Mouse (Mus musculus): Measurements from ENCODE around the gene Lmnb2. TPM values are rescaled to one million over a fixed set of nuclear protein-coding genes. Genes with fewer than 3 reads are reported as not detected.

Gene Lmnb2
- polyA plus RNA-seq, 1 experiment from 2014 or later, result 51.6 TPM

DNA sequence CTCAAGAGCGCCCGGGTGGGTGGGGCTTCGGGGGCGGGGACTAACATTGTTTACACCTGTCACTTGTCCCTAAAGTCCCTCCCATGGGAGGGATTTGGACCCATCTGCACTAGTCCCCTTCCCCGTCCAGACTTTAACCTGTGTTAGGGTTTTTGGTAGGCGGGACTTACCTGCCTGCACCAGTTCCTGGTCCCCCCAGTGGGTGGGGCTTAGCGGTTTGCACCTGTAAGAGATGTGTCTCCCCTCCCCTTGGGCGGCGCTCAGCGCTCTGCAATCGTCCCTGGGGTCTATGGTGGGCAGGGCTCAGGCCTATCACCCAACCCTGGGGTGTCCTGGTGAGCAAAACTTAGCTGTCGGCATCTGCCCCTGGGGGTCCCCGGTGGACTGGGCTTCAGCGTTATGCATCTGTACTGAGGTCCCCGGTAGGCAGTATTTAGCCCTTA, 688 bp downstream of the Lmnb2 start:
- no peaks in the 10 kb centered on the region for H3K9me3 ChIP-seq
- H3K4me1 ChIP-seq, result peaks cover 44% of the 10 kb centered on the region
- H3K36me3 ChIP-seq, result peaks cover 16% of the 10 kb centered on the region; the same call in 1 of the 2 replicates
- H3K27ac ChIP-seq, result peak overlapping the region; percentile 55
- ATAC-seq (ENCODE audit: insufficient number of reproducible peaks, low FRiP score, low TSS enrichment, low read depth), result no peak
- H3K4me2 ChIP-seq, result peak overlapping the region; percentile 94
- 2% methylated on average over 15 of the region's 15 CpGs for WGBS
- peak overlapping the region; percentile 68 for H3K9ac ChIP-seq
- H3K4me3 ChIP-seq, result peak overlapping the region; percentile 96
- H3K27me3 ChIP-seq, result no peaks in the 10 kb centered on the region

DNA sequence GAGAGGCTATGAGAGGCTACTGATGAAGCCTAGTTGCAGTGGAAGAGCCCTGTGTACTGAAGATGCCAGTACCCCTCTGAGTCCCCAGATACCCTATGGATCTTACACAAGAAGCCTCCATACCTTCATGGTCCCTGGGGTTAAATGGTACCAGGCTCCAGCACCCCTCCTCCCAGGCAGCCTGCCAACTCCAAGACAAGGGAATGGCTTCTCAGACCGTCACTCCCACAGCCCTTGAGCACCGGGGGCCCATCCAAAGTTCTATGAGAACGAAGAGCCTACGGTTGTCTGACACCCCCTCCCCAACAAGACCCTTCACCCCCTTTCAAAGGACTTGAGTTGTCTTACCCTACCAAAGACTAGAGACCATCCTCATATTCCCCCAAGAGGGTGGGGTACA, 2.3 kb downstream of the Lmnb2 start:
- Histone ChIP-seq H3K36me3 (peaks cover 32% of the 10 kb centered on the region), H3K4me1 (peaks cover 36% of the 10 kb centered on the region), H3K27ac (no peak overlapping the region), H3K4me3 (no peak overlapping the region), H3K4me2 (no peak overlapping the region), H3K27me3 (no peaks in the 10 kb centered on the region), H3K9ac (no peak overlapping the region), H3K9me3 (no peaks in the 10 kb centered on the region)
- ATAC-seq (ENCODE audit: insufficient number of reproducible peaks, low FRiP score, low TSS enrichment, low read depth), result no peak
- WGBS, result 87% methylated on average over 4 of the region's 4 CpGs

DNA sequence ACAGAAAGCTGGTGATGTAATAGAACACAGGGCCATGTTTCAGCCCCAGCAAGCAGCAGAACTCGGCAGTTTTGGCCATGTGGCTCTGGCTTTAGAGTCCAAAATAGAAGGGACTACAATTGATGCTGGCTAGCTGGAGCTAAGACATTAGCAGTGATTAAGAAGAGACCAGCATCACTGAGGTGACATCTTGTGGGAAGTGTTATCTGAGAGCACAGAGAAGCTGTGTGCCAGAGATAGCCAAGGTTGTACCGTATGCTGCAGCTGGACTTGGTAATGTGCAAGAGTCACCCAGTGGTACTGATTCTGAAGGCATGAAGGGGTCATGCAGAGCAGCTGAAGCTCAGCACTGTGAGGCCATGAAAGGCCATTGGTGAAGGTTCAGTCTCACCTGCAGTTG, 2.8 kb downstream of the Lmnb2 start:
- Histone ChIP-seq H3K4me2 (no peak overlapping the region), H3K4me1 (peaks cover 36% of the 10 kb centered on the region), H3K27me3 (no peaks in the 10 kb centered on the region), H3K27ac (no peak overlapping the region), H3K9ac (no peak overlapping the region), H3K9me3 (no peaks in the 10 kb centered on the region), H3K36me3 (peaks cover 37% of the 10 kb centered on the region), H3K4me3 (no peak overlapping the region)
- 75% methylated on average over 2 of the region's 2 CpGs for WGBS
- ATAC-seq (ENCODE audit: insufficient number of reproducible peaks, low FRiP score, low TSS enrichment, low read depth), result no peak

- H3K36me3 ChIP-seq, result peaks cover 47% of the 10 kb centered on the region
- peaks cover 36% of the 10 kb centered on the region for H3K4me1 ChIP-seq
- no peaks in the 10 kb centered on the region for H3K9me3 ChIP-seq
- H3K27ac ChIP-seq, result 0 out of 2 replicates have a peak overlapping the region, but pooled peaks have one; percentile 30
- no peaks in the 10 kb centered on the region for H3K27me3 ChIP-seq
- H3K4me2 ChIP-seq, result no peak overlapping the region
- no peak overlapping the region for H3K9ac ChIP-seq
- H3K4me3 ChIP-seq, result no peak overlapping the region
- no peak for ATAC-seq (ENCODE audit: insufficient number of reproducible peaks, low FRiP score, low TSS enrichment, low read depth)
- WGBS, result 64% methylated on average over 5 of the region's 5 CpGs
Measured at GRCm38 (mm10) chr10:80914253-80914656, 3.8 kb downstream of the Lmnb2 start.

- no peak for ATAC-seq (ENCODE audit: insufficient number of reproducible peaks, low FRiP score, low TSS enrichment, low read depth)
- H3K27me3 ChIP-seq, result no peaks in the 10 kb centered on the region
- H3K36me3 ChIP-seq, result peaks cover 55% of the 10 kb centered on the region
- H3K4me3 ChIP-seq, result no peak overlapping the region
- no peaks in the 10 kb centered on the region for H3K9me3 ChIP-seq
- 86% methylated on average over 7 of the region's 8 CpGs for WGBS
- H3K4me1 ChIP-seq, result peaks cover 34% of the 10 kb centered on the region
- H3K9ac ChIP-seq, result no peak overlapping the region
- H3K27ac ChIP-seq, result 0 out of 2 replicates have a peak overlapping the region, but pooled peaks have one; percentile 30
- H3K4me2 ChIP-seq, result no peak overlapping the region
Measured at GRCm38 (mm10) chr10:80913364-80914011, 4.6 kb downstream of the Lmnb2 start.

DNA sequence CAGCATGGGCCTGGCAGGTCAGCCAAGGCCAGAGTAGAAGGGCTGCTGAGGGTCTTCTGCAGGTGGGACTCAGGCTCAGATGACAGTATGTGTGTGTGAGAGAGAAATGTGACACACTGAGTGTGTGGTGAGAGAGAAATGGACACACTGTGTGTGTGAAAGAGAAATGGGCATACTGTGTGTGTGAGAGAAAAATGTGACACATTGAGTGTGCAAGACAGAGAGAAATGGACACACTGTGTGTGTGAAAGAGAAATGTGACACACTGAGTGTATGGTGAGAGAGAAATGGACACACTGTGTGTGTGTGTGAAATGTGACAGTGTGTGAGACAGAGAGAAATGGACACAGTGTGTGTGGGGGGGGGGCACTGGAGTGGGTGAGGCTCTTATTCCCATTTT, 6.2 kb downstream of the Lmnb2 start:
- H3K4me3 ChIP-seq, result no peak overlapping the region
- ATAC-seq (ENCODE audit: insufficient number of reproducible peaks, low FRiP score, low TSS enrichment, low read depth), result 0 out of 2 replicates have a peak, but pooled peaks have one; percentile 17
- H3K9me3 ChIP-seq, result no peaks in the 10 kb centered on the region
- H3K36me3 ChIP-seq, result peaks cover 70% of the 10 kb centered on the region
- H3K27me3 ChIP-seq, result no peaks in the 10 kb centered on the region
- H3K4me2 ChIP-seq, result no peak overlapping the region
- no peak overlapping the region for H3K27ac ChIP-seq
- H3K9ac ChIP-seq, result no peak overlapping the region
- H3K4me1 ChIP-seq, result peaks cover 24% of the 10 kb centered on the region

- Histone ChIP-seq H3K9ac (no peak overlapping the region), H3K27me3 (no peaks in the 10 kb centered on the region), H3K4me1 (peaks cover 19% of the 10 kb centered on the region), H3K36me3 (peaks cover 71% of the 10 kb centered on the region), H3K4me2 (no peak overlapping the region), H3K27ac (no peak overlapping the region), H3K9me3 (no peaks in the 10 kb centered on the region), H3K4me3 (no peak overlapping the region)
- ATAC-seq (ENCODE audit: insufficient number of reproducible peaks, low FRiP score, low TSS enrichment, low read depth), result peak; percentile 25
- 81% methylated on average over 4 of the region's 4 CpGs for WGBS
Measured at GRCm38 (mm10) chr10:80911354-80911753, 6.7 kb downstream of the Lmnb2 start.

GRCm38 (mm10) chr10:80909375-80910162, 8.5 kb downstream of the Lmnb2 start:
- Histone ChIP-seq H3K27ac (no peak overlapping the region), H3K4me1 (peaks cover 12% of the 10 kb centered on the region; the same call in 1 of the 2 replicates), H3K36me3 (peaks cover 85% of the 10 kb centered on the region), H3K9ac (no peak overlapping the region), H3K4me2 (no peak overlapping the region), H3K4me3 (no peak overlapping the region), H3K9me3 (no peaks in the 10 kb centered on the region), H3K27me3 (no peaks in the 10 kb centered on the region)
- 91% methylated on average over 22 of the region's 22 CpGs for WGBS
- no peak for ATAC-seq (ENCODE audit: insufficient number of reproducible peaks, low FRiP score, low TSS enrichment, low read depth)

DNA sequence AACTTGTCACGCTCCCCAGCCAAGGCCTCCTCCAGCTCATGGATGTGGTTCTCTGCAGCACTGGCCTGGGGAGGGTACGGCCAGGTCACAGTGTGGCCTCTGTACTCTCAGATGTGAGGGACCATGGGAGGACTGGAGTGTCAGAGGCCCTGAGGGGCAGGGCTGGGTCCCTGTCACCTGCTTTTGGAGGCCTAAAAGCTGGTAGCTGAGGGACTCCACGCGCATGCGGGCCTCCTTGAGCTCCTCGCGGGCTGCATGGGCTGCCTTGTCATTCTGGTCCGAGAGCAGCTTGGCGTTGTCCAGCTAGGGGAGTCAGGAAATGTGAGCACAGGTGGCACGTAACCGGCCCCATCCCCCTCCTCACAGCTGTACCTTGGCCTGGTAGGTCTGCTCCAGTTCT, 13.3 kb downstream of the Lmnb2 start:
- 93% methylated on average over 11 of the region's 11 CpGs for WGBS
- H3K4me2 ChIP-seq, result no peak overlapping the region
- H3K36me3 ChIP-seq, result peaks cover 79% of the 10 kb centered on the region
- H3K9ac ChIP-seq, result no peak overlapping the region
- H3K9me3 ChIP-seq, result no peaks in the 10 kb centered on the region
- no peak overlapping the region for H3K4me3 ChIP-seq
- ATAC-seq (ENCODE audit: insufficient number of reproducible peaks, low FRiP score, low TSS enrichment, low read depth), result no peak
- H3K27ac ChIP-seq, result no peak overlapping the region
- no peaks in the 10 kb centered on the region for H3K27me3 ChIP-seq
- H3K4me1 ChIP-seq, result peaks cover 8% of the 10 kb centered on the region

GRCm38 (mm10) chr10:80904004-80904693, 13.9 kb downstream of the Lmnb2 start:
- no peaks in the 10 kb centered on the region for H3K9me3 ChIP-seq

DNA sequence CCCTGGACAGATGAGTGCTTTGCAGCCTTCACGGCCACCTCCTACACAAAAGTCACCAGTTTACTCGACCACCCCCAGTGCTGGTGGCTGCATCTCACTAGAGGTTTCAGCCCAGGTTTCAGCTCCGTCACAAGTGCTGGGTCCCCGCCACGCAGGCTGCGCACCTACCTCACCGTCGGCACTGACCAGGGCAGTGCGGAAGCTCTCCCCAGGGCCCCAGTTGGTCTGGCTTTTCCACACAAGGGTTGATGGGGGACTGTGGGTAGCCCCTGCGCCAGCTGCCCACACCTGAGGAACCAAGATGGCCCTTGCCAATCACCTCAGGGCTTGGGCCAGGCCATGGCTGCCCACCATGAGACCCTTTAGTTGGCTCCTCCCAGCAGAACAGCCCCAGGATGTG, 14.8 kb downstream of the Lmnb2 start:
- 89% methylated on average over 10 of the region's 10 CpGs for WGBS
- H3K4me3 ChIP-seq, result no peak overlapping the region
- no peak overlapping the region for H3K4me2 ChIP-seq
- no peak for ATAC-seq (ENCODE audit: insufficient number of reproducible peaks, low FRiP score, low TSS enrichment, low read depth)
- H3K9me3 ChIP-seq, result no peaks in the 10 kb centered on the region
- H3K4me1 ChIP-seq, result peaks cover 19% of the 10 kb centered on the region
- H3K27ac ChIP-seq, result no peak overlapping the region
- no peaks in the 10 kb centered on the region for H3K27me3 ChIP-seq
- no peak overlapping the region for H3K9ac ChIP-seq
- H3K36me3 ChIP-seq, result peaks cover 75% of the 10 kb centered on the region

More at GRCm38 (mm10) chr10:80904004-80904693, 13.9 kb downstream of the Lmnb2 start:
- WGBS, result 85% methylated on average over 28 of the region's 28 CpGs
- peaks cover 75% of the 10 kb centered on the region for H3K36me3 ChIP-seq
- H3K4me2 ChIP-seq, result no peak overlapping the region
- no peak overlapping the region for H3K4me3 ChIP-seq
- H3K27me3 ChIP-seq, result no peaks in the 10 kb centered on the region
- H3K9ac ChIP-seq, result no peak overlapping the region
- H3K27ac ChIP-seq, result no peak overlapping the region
- H3K4me1 ChIP-seq, result peaks cover 14% of the 10 kb centered on the region
- no peak for ATAC-seq (ENCODE audit: insufficient number of reproducible peaks, low FRiP score, low TSS enrichment, low read depth)
